Mouse (Mus musculus) liver (tissue): ENCODE measurements around the gene Pank1.

Source experiments
- DNase-seq: peaks from one replicate; pipeline ENCODE4 v3.0.0-alpha.2; 2020; ENCODE audit warnings: mixed read lengths

Pank1 gene

GRCm38 (mm10) chr19:34878603-34879541 lies at the start of gene Pank1:
Gene Pank1, minus strand, starts transcription at chr19:34879455.
- DNase-seq, result peak; percentile 72

GRCm38 (mm10) chr19:34922603-34922963 lies 43.3 kb upstream of the Pank1 start:
- DNase-seq, result no peak

- DNase-seq, result peak; percentile 96
Observed at GRCm38 (mm10) chr19:34921652-34922602, 42.7 kb upstream of the Pank1 start, which contains the start of gene Kif20b. Gene Kif20b, plus strand, starts transcription at chr19:34922361.

GRCm38 (mm10) chr19:34921253-34921651 lies 42.0 kb upstream of the Pank1 start:
- DNase-seq, result peak; percentile 23

- DNase-seq, result no peak
Observed at GRCm38 (mm10) chr19:34920531-34920930, 41.3 kb upstream of the Pank1 start.

GRCm38 (mm10) chr19:34920066-34920465 lies 40.8 kb upstream of the Pank1 start:
- no peak for DNase-seq

GRCm38 (mm10) chr19:34912366-34912765 lies 33.1 kb upstream of the Pank1 start:
- no peak for DNase-seq

- no peak for DNase-seq
Observed at GRCm38 (mm10) chr19:34906772-34907171, 27.5 kb upstream of the Pank1 start.

GRCm38 (mm10) chr19:34905424-34905823 lies 26.2 kb upstream of the Pank1 start:
- peak; percentile 15 for DNase-seq

GRCm38 (mm10) chr19:34904032-34904431 lies 24.8 kb upstream of the Pank1 start:
- DNase-seq, result no peak

GRCm38 (mm10) chr19:34901735-34902134 lies 22.5 kb upstream of the Pank1 start:
- DNase-seq, result no peak

- no peak for DNase-seq
Observed at GRCm38 (mm10) chr19:34901266-34901665, 22.0 kb upstream of the Pank1 start.

- DNase-seq, result no peak
Observed at GRCm38 (mm10) chr19:34898941-34899340, 19.7 kb upstream of the Pank1 start.

GRCm38 (mm10) chr19:34897082-34897965 lies 18.1 kb upstream of the Pank1 start:
- DNase-seq, result no peak

GRCm38 (mm10) chr19:34895082-34895481 lies 15.8 kb upstream of the Pank1 start:
- DNase-seq, result no peak

GRCm38 (mm10) chr19:34891590-34891989 lies 12.3 kb upstream of the Pank1 start:
- DNase-seq, result no peak

GRCm38 (mm10) chr19:34890981-34891380 lies 11.7 kb upstream of the Pank1 start:
- no peak for DNase-seq

- no peak for DNase-seq
Observed at GRCm38 (mm10) chr19:34886324-34886723, 7.1 kb upstream of the Pank1 start.

- no peak for DNase-seq
Observed at GRCm38 (mm10) chr19:34883526-34884224, 4.4 kb upstream of the Pank1 start.

GRCm38 (mm10) chr19:34882443-34882842 lies 3.2 kb upstream of the Pank1 start:
- DNase-seq, result no peak

- no peak for DNase-seq
Observed at GRCm38 (mm10) chr19:34881160-34881559, 1.9 kb upstream of the Pank1 start.

- DNase-seq, result no peak
Observed at GRCm38 (mm10) chr19:34879624-34880023, 369 bp upstream of the Pank1 start.
